Mouse (Mus musculus) T-cell, adult 2 months (primary cell): ENCODE results near the gene Efna4.
A peak's percentile ranks its signal among the peaks of the same experiment; 100 is the strongest.

Experiments used
- DNase-seq: peaks from one replicate; pipeline ENCODE4 v3.0.0; 2022; ENCODE audit warnings: low spot score

Efna4 gene

DNA sequence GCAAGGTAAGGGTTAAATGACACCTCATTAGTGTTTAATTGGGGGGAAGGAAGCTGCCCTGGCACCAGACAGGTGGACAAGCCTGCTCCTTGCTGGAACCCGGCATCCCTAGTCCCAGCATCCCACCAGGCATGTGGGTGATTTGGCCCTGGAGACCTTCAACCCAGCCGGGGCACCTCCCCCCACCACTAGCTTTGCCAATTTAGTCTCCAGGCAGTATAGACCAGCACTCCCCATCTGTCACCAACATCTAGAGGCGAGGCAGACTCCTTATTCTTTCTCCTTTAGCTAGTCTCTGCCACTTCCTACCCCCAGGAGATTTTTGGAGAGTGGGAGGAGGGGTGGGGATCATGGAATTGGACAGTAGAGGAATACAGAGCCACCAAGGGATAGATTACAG lies 7.5 kb downstream of the Efna4 start:
- DNase-seq = no peak

DNA sequence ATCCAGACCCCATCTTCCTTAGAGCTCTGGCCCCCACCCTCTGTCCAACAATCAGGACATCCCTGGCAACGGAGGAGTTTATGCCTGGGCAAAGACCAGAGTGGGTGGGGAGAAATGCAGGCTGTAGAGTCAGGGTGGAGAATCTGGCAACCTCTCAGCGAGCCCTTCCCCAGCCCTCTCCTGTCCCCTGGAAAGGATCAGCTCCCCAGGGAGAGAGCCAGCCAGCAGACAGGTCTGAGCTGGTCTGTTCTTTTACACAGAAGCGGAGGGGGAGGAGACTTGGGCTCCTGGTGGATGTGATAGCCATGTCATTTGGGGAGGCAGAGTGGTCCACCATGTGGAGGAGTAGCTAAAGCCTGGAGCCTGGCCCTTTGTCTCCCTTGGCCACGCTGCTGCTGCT lies 9.2 kb downstream of the Efna4 start:
- no peak for DNase-seq

DNA sequence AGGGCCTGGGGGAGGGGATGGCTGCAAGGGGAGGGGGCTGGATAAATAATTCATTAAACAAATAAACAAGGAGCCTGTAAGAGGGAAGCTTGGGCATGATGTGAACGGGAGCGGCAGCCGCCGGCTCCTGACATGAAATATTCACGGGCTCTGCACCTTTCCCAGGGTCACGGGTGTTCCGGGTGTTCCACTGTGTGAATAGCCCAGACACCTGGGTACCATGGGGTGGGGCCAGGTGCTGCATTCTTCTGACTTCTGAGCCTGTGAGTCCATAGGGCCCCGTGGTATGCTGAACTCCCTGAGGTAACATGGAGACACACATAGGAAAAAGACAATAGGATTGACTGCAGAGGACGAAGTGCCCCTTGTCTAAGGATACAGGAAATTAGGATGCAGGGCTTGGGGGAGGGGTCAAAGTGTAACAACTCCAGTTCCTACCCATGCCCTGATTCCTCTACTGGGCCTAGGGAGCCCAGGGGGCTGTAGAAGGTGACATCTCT lies 10.4 kb downstream of the Efna4 start:
- no peak for DNase-seq

GRCm38 (mm10) chr3:89325882-89326281 lies 11.9 kb downstream of the Efna4 start:
- no peak for DNase-seq

GRCm38 (mm10) chr3:89322514-89323165 lies 15.2 kb downstream of the Efna4 start, which contains the start of gene Efna3:
Efna3 (minus strand) TSS chr3:89322965.
- peak; percentile 29 for DNase-seq

- DNase-seq = no peak
Observed at GRCm38 (mm10) chr3:89322131-89322500, 15.7 kb downstream of the Efna4 start.

DNA sequence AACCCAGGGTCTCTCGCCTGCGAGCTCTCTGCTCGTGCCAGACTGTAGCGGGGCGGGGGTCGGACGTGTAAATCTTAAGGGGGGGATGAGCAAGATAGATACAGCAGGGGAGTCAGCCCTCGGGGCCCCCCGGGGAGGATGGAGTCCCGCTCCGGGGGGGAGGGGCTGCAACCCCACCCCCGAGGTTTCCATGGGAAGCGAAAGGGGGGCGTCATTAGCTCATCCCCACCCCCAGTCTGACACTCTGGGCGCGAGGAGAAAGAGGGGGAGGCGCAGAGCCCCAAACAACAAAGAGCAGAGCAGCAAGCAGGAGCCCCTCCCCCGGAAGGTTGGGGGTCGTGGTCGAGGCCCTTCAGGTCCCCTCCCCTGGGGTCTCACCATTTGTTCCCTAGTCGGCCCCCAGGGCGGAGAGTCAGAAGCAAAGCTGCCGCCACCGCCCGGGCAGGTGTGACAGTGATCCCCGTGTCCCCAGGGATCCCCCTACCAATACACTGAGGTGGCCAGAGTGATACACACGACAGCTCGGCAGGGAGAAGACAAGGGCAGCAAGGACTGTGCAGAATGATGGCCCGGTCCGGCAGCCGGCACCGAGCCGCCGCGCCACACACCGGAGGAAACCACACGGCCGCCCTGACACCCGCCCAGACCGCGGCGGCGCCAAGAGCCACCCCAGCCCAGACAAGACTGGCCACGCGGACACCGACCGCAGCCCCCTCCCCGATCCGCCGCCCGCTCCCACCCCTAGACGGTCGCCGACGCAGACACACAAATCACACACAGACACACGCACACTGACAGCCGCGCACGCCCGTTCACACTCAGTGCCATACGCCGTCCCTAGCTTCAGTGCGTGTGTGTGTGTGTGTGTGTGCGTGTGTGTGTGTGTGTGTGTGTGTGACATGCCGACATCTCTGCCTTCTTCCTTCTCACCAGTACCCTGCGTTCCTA lies 16.4 kb downstream of the Efna4 start:
- DNase-seq = peak; percentile 49

DNA sequence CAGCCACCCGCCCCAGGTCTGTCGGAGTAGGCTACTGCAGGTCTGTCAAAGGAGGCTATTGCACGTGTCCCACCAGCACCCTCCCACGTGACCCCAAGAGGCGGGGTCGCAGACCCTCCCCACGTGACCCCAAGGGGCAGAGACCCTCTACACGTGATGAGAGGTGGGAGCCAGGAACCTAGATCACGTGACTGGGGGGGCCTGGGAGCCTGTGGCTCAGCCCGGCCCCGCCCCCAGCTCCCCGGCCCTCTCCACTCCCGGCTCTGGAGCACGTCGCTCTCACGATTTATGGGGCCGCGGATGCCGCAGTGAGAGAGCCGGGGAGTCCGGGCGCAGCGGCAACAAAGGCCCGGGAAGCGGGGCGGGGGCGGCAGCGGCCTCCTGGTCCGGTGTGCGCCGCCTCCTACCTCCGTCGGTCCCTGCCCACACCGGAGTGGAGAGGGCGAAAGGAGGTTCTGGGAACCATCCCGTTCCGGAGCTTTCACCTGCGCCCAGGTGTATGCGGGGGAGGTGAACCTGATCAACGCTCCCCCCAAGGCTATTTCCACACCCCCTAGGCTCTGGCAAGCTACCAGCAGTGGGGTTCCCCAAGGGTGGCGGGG lies 17.1 kb downstream of the Efna4 start:
- DNase-seq = peak; percentile 17

DNA sequence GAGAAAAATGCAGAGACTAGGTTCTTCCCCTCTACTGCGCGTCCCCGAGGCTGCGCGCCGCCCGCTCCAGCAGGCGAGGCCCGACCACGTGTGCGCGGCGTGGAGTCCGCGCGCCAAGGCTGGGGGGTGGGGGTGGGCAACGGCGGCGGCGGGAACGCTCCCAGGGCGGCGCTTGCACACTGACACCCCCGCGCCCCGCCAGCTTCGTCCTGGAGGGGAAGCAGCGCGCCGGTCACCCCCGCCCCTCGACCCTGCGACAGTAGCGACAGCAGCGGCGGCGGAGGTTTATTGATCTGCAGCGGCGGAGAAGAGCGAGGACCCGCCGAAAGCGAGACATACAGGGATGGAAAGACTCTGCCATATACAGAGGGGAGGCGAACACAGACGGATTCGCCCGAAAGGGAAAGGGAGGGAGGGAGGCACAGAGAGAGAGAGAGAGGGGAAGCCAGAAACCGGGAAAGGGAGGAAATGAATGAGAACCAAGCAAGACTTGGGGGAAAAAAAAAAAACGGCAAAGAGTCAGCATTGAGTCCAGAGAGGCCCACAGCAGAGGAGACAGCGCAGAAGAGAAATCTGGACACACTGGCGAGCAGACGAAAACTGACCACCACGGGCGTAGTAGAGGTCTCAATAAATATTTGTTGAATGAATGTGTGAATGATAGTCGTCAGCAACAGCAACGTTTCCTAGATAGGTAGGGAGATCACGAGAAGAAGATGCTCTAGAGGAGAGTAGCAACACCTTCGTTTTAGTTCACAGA lies 18.1 kb downstream of the Efna4 start:
- DNase-seq = peak; percentile 31

DNA sequence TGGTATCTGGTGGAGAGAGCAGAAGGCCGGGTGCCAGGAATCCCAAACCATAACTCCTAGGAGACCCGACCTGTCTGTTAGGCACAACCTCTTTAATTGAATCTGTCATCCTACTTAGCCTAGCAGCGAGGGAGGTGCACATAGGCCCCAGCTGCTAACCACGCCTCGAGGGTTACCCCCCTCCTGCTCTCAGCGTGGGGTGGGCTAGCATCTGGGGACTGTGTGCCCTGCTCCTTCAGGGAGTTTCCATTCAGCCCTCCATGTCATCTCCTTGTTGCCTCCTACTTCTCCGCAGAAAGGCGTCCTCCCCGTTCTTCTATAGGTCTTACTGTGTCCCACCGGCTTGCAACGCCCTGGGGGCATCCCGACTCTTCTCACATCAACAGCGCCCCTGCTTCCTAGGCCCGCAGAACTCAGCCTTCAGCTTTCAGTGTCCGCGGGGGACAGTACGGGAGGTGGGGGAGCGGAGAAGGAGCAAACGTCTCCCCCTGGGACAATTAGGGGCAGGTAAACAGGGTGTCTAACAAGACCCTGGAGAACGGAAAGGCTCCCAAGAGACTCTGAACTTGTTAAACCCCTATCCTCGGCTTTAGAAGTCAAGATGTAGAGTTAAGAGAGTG lies 18.7 kb downstream of the Efna4 start:
- DNase-seq = no peak

GRCm38 (mm10) chr3:89318316-89318715 lies 19.5 kb downstream of the Efna4 start:
- no peak for DNase-seq

GRCm38 (mm10) chr3:89317246-89317645 lies 20.6 kb downstream of the Efna4 start:
- no peak for DNase-seq

- peak; percentile 57 for DNase-seq
Observed at GRCm38 (mm10) chr3:89316833-89317232, 21.0 kb downstream of the Efna4 start.

DNA sequence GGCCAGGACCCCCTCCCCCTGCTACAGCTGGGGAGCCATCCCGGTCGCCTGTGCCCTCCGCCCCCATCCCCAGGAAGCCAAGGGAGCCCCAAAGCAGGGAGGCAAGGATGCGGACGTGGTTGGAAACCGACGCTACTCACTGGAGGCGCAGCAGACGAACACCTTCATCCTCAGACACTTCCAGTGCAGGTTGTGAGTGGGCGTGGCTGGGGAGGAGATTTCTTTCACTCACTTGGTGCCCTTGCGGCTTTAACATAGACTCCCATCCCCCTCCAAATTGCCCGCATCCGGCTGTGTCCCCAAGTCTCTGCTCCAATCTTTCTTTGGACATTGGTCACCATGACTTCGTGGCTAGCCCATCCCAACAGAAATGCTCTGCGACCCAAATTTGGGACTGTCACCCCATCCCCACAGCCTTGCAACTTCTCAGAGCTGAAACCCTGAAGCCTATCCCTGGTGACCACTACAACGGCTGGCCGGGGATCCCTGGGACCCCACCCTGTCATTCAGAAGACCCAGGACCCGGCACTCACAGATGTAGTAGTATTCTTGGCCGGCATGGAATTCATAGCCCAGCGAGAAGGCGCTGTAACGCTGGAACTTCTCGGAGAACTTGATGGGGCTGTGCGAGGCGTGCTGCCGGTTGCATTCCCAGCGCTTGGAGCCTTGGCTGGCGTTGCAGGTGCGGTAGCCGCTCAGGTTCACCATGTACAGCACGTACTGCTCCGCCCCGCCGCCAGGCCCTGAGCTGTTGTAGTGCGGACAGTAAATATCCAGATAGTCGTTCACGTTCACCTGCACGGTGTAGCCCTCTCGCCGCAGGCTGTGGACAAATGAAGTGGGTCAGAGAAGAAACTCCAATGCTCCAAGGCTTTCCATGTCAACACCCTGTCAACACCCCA lies 21.6 kb downstream of the Efna4 start:
- DNase-seq = peak; percentile 36

DNA sequence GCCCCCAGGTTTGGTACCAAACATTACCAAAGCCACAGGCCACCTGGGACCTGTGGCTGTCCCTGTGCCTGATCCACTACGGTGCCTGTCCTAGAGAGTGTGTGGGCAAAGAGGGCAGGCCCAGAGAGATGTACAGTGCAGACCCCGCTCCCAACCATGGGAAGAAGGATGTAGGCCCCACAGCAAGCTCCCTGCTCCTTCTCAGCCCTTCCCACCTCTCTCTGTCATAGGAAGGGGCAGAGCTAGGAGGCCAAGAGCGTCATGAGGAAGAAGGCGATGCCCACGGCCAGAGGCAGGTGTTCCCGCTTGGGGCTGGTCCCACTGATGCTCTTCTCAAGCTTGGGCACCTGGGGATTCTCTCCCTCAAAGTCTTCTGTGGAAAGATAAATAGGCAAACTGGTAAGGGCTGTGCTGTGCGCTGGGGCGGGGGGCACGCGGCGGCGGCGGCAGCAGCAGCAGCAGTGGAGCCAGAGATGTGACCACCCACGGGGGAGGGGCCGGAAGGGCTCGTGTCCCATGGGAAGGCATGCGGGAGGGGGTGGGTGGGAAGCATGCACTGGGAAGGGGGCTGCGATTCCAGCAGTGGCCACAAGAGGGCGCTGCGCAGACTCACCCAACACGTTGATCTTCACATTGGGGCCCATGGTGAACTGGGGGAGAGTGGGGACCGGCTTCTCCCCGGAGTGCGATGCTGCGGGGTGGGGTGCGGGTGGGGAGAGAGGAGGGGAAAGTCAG lies 22.5 kb downstream of the Efna4 start:
- peak; percentile 52 for DNase-seq

DNA sequence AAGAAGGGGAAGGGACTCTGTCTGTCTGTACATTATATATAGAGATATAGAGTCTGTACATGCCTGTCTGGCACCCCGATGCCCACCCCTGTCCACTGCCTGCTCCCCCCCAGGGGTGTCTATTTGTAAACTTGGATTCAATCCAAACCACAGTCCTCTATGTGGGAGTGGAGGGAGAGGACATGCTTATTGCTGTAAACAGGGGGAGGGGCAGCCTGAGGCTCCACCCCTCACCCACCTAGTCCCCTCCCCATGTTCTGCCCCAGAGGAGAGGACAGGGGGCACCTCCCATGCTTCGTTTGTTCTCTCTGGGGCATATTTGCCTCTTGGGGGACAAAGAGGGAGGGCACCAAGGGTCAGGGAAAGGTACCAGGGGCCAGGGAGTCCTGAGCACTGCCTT lies 23.0 kb downstream of the Efna4 start:
- no peak for DNase-seq

- DNase-seq = no peak
Observed at GRCm38 (mm10) chr3:89314340-89314739, 23.5 kb downstream of the Efna4 start.

- peak; percentile 57 for DNase-seq
Observed at GRCm38 (mm10) chr3:89308089-89308488, 29.7 kb downstream of the Efna4 start.

DNA sequence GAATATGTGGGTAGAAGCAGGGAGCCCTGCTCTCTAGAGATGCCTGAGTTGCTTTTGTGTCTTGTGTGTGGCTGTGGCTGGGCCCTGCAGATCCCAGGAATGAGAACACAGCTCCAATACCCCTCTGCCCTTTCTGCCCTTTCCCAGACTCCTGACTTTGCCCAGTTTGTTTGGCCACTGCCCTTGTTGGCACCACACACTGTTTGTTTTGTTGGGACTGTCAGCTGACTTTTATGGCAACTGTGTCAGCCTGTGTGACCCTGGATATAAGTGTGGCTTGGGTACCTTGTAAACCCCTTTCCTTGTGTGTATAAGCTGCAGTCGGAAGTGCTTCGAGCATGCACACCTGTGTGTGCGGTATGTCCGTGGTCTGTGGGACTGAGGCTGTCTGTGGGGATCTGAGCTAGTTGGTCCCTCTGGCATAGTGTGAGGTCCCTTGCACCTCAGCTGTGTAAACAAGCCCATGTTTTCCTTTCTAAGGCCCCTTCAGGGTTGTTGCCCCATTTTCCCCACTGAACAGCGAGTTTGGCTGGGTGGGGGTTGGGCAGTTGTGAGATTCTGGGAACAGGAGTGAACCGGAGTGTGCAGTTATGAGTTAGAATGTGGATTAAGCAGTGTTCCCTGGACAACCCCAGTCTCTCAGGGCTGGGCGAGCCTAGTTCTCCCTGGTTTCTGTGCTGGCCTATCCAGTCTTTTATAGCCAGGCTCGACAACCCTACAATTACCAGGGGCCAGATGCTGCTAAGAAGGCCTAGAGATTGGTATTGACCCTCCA lies 32.1 kb downstream of the Efna4 start:
- no peak for DNase-seq
